Mouse (Mus musculus): ENCODE data around the gene Apoc4. TPM values are rescaled to one million over a fixed set of nuclear protein-coding genes. Genes with fewer than 3 reads are reported as not detected.

Apoc4 gene
- total RNA-seq, 2 experiments from 2014 or later, result 31.6 to 112 TPM

DNA sequence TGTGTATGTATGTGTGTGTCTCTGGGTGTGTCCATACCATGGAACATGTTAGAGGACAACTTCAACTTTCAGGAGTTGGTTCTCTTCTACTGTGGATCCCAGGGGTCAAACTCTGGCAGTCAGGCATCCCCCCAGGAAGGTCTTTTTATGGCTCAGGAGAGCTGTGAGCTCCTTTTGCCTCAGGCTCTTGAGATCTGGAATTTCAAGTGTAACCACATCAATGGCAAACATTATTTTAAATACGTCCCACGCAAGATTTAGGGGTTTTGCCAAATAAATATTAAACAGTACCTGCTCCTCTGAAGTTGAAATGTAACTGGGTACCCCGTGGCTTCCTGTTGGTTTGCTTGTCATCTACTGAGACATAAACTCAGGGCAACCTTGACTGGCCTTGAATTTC lies 1.7 kb upstream of the Apoc4 start:
- no peak for DNase-seq (ENCODE audit: low spot score in 2 of 2)

DNA sequence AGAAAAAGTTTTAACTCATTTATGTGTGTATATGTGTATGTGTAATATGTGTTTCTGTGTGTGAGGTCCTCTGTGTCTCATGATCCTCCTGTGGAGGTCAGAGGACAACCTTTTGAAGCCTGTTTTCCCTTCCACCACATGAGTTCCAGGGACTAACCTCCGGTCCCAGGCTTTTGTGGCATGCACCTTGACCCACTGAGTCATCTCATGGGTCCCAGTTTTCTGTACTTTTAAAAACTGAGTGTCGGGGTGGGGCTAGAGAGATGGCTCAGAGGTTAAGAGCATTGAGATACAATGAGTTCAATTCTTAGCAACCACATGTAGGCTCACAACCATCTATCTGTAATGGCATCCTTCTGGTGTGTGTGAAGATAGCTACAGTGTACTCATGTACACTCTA lies 577 bp downstream of the Apoc4 start:
- no peak for DNase-seq (ENCODE audit: low spot score in 2 of 2)

DNA sequence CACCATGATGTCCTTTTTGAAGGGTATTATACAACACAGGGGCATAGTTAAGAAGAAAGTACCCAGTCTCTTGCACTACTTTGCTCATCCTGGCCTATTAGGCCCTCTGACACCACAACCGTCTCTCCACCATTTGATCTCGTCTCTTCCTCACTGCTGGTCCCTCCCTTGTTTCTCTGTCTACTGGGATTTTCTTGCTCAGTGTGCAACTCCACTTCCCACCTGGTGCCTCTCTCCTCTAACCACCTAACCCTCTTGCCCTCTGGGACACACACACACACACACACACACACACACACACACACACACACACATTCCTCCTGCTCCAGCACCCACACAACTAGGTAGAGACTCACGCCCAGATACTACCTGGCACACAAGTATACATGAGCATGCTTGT lies 2.4 kb downstream of the Apoc4 start:
- no peak for DNase-seq (ENCODE audit: low spot score in 2 of 2)

DNA sequence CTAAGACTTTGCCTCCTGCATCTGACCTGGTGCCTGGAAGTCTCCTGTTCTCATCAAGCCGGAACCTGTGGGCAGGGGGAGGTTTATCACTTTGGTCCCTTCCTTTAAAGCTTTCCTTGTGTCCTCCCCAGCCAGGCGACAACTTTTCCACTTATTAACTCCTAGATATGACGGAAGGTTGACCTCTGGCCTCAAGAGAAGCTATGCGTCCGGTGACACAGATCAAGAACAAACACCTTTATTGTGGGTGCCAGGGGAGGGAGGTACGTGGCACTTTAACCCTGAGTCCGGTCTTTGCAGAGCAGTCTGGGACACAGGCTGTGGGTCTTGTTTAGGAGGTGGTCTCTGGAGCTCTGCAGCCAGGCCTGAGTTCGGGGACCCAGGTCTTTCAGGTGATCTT lies 3.4 kb downstream of the Apoc4 start, which contains the start of gene Apoc2:
Gene Apoc2 (minus strand): TSS at position 70 of the 400 bp plus-strand sequence.
- DNase-seq (ENCODE audit: low spot score in 2 of 2), result no peak

DNA sequence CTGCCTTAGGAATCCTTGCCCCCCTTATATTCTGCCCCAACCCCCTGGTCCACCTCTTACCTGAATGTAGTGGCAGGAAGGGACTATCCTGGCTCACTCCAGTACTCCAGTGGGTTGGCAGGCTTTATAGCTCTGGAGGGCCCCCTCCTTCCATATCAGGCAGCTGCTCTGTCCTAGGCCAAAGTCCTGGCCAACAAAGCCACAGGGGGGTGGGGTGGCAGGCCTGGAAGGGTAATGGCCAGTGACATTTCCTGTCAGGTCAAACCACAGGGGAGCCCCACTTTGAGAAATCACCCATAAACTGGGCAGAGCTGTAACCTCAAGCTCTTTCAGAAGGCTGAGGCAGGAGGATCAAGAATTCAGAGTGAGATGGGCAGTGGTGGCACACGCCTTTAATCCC lies 4.6 kb downstream of the Apoc4 start:
- no peak for DNase-seq (ENCODE audit: low spot score in 2 of 2)

DNA sequence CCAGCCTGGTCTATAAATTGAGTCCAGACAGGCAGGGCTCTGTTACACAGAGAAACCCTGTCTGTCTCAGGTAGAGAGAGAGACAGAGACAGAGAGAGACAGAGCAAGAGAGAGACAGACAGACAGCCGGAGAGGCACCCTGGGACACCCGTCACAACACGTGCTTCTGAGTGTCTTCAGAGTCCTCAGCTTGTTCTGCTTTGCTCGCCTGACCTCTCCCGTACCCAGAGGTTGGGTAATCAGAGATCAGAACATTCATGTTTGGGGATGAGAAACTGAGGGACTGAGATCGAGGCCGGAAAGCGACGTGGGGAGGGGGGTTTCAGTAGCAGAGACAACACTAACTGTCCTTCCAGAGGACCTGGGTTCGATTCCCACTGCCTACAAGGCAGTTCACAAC lies 5.5 kb downstream of the Apoc4 start:
- no peak for DNase-seq (ENCODE audit: low spot score in 2 of 2)

DNA sequence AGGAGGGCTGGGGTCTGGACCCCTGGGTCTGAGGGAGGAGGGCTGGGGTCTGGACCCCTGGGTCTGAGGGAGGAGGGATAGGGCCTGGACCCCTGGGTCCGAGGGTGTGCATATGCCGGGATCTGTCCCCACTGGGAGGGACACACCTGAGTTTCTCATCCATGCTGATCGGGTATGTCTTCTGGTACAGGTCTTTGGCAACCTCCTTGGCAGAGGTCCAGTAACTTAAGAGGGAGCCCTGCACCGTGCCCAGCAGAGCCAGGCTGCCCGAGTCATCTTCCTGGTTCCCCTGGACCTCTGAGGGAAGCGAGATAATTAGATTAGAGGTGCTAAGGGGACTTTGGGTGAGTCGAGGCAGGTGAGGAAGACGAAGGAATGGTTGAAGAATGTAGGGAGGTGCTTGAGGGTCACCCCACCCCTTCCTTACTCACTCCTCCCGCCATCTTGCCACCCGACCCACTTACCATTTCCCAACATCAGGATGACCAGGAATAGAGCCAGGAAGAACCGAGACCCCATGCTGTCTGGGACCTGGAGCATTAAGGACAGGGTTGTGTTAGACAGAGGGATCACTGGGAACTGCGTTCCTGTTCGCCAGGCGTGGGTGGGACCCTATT lies 8.1 kb downstream of the Apoc4 start:
- no peak for DNase-seq (ENCODE audit: low spot score in 2 of 2)

DNA sequence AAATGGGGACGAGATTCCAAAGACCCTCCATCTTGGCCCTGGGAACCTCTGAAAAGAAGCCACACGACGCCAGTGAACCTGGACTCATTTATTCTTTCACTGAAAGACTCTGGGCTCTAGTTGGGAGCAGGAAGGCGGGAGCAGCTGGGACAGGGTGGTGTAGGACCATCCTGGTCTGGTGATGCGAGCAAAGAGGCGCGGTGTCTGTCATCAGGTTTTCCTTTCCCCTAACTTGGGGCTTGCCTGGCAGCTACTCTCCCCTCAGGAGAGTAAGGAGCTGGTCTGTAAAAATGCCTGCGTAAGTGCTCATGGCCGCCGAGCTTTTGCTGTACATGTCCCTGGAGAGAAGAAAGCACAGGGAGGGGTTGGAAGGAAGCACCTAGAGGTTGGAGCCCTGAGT lies 9.8 kb downstream of the Apoc4 start:
- no peak for DNase-seq (ENCODE audit: low spot score in 2 of 2)

DNA sequence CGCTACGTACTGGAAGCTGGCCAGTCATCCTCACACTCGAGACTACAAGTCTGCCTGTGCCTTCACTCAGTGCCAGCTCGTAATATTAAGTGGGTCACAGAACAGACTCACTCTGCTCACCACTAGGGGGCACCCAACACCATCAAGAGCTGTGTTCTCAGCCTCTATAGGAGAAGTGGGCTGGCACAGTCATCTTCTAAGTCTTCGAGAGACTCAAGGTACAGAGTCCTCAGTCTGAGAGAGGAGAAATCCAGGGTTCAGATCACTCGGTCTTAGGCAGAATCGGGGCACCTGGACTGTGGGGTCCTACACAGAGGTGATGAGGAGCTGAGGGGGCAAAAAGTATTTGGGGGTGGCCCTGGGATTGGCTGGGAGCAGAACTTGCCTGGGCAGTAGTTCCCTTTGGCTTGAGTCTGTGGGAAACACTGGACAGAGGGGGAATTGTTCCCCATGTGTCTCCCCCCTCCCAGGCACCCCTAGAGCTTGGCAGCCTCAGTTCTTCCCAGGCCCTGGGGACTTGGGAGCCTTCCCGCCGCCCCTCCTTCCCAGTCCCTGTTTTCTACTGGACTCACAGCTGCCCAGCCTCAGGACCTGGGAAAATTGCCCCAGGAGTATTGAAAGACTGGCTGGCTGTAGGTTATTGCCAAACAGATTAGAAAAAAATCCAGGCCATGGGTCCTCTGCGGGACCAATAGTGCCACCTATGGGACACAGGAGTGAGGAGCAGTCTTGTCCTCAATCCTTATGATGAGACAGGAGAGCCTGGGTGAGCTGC lies 12.1 kb downstream of the Apoc4 start:
- DNase-seq (ENCODE audit: low spot score in 2 of 2), result peak; percentile 90 to 93

DNA sequence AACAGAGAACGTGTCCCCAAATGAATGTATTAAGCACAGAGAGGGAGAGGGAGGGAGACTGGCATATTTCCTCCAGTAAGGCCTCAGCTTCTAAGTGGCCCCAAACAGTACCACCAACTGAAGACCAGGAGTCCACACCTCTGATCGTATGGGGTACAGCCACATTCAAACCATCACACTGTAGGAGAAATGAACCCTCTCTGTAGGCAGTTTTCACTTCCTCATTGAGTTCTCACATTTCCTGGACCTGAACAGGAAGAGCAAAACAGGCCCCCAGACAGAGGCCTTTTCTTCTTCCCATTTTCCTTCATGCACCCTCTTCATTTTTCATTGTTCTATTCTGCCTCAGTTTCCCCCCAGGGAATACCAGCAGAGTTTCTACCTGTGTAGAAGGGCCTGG lies 13.8 kb downstream of the Apoc4 start:
- DNase-seq (ENCODE audit: low spot score in 2 of 2), result no peak

DNA sequence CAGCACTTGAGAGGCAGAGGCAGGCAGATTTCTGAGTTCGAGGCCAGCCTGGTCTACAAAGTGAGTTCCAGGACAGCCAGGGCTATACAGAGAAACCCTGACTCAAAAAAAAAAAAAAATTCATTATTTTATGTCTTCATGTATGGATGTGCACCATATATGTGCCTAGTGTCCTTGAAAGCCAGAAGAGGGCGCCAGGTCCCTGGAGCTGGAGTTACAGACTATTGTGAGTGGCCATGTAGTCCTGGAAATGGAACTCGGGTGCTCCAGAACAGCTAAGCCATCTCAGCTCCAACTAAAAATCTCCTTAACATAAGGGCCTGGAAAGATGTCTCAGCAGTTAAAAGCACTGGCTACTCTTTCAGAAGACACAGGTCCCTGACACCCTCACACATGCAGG lies 14.5 kb downstream of the Apoc4 start:
- DNase-seq (ENCODE audit: low spot score in 2 of 2), result no peak

DNA sequence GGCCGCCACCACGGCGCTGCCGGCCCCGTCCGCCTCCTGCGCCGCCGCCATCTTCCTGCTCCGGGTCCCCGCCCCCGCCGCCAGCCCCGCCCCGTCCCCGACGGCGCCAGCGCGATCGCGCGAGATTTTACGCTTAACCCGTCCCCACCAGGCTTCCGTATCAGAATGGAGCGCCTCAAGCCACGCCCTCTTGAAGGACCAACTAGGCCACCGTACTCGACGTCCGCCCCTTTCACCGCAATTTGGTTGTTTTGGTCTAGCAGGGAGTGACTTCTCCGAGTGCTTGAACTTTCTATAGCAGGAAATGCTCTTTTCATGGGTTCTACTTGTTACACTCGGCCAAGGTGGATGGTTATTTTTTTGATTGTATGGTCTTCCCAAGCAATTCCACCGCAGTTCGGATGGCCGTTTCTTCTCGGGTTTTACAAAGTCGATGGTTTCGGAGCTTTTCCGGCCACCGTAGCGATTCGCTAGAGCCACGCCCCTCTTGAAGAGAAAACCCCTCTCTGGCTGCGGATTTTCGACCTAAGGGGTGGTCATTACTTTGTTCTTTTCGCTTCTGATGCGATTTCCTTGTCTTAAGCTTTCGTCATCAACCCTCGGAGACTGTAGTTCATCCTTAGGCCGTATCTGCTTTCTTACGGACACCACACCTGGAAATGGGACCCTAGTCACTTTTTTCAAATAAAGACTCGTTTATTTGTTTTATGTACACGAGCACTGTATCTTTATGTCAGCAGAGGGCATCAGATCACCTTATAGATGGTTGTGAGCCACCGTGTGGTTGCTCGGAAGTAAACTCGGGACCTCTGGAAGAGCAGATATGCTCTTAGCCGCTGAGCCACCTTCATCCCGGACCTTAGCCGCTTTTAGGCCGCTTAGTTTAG lies 16.1 kb downstream of the Apoc4 start, which contains the start of gene Clptm1:
Gene Clptm1 (minus strand): TSS at position 79 of the 887 bp plus-strand sequence.
- DNase-seq (ENCODE audit: low spot score in 2 of 2), result peak; percentile 97

DNA sequence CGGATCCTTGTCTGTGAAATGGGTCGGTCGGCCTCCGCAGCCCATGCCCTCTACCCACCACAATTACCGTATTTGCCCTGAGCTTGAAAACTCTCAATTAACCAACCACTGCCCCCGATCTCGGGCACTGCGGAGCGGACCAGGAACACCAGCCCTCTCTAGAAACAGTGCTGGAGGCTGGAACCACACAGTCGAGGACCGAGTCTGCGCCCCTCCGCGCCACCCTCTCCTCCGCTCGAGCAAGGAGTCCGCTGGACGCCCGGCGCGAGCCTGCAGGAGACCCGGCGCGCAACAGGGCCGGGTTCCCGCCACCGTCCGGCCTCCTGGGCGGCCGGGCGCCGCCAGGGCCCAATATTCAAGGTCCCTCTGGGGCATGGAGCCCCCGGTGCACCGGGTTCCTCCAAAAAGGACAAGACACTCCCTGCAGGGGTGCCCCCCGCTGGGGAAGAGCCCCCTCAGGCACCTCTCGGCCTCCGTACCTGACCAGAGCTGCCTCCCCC lies 16.8 kb downstream of the Apoc4 start:
- no peak for DNase-seq (ENCODE audit: low spot score in 2 of 2)

DNA sequence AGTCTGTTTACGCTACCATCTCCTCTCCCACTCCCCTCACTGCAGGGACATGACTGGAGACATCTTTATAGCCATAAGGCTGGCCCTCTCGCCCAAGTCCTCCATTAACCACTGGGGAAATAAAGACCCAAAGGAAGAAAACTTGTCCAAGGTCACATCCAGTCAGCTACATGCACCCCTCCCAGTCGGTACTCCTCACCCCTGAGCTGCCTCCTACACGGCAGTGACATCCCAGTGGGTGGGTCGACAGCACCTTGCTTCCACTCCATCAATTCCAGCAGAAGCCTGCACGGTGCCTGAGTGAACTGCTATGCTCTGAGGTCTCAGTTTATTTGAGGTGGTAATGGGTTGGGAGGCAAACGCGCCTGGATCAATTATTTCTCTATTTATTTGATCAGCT lies 17.3 kb downstream of the Apoc4 start:
- no peak for DNase-seq (ENCODE audit: low spot score in 2 of 2)

DNA sequence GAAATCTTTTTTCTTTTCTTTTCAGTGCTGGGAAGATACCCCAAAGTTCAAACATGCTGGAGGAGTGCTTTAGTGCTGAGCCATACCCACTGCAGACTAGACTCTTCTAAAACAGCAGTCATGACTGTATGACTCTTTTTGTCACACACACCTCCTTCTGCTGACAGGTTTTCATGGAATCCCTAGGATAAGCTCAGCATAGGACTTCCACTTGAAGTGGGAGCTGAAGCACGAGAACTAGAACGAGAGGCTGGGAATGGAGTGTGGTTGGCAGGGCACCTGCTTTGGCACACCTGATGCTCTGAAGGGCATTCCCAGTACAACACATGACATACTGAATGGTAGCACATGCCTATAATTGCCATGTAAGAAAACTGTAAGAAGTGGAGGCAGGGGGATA lies 28.7 kb downstream of the Apoc4 start:
- DNase-seq (ENCODE audit: low spot score in 2 of 2), result no peak

DNA sequence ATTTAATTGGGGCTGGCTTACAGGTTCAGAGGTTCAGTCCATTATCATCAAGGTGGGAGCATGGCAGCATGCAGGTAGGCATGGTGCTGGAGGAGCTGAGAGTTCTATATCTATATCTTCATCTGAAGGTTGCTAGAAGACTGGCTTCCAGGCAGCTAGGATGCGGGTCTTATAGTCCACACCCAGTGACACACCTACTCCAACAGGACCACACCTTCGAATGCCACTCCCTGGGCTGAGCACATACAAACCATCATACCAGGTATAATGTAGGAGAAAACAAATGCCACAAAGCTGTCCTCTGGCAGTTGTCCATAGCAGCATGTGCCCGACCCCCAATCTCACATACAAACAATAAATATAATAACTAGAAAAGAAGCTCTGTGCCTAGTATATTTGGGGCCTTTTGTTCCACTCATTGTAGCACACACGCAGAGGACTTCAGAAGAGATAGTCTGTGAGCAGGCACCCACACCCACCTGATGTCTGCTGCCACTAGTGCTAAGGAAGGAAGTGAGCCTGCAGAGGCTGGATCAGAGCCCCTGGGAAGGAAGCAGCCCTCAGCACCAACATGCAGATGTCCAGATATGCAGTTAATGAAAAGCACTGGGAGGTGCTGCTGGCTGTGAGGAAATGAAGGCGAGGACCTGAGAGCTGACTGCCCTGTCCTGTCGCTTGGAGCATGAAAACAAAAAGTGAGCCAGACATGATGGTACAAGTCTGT lies 30.1 kb downstream of the Apoc4 start:
- DNase-seq (ENCODE audit: low spot score in 2 of 2), result no peak

DNA sequence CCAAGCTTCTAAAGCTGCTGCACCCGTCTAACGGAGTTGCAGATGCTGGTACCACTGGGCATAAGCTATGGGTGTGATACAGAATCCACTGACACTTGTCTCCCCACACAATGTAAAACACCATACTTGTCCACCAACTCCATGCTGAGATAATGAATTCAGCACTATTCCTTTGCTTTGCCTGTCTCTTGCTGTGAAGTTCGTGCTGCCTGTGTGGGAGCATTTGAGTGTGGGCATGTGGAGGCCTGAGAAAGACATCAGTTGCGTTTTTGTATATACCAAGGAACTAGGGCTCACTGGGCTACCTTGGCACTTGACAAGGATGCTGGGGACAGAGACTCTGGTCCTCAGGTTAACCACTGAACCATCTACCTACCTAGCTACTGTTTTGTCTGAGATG lies 40.1 kb downstream of the Apoc4 start:
- DNase-seq (ENCODE audit: low spot score in 2 of 2), result no peak

DNA sequence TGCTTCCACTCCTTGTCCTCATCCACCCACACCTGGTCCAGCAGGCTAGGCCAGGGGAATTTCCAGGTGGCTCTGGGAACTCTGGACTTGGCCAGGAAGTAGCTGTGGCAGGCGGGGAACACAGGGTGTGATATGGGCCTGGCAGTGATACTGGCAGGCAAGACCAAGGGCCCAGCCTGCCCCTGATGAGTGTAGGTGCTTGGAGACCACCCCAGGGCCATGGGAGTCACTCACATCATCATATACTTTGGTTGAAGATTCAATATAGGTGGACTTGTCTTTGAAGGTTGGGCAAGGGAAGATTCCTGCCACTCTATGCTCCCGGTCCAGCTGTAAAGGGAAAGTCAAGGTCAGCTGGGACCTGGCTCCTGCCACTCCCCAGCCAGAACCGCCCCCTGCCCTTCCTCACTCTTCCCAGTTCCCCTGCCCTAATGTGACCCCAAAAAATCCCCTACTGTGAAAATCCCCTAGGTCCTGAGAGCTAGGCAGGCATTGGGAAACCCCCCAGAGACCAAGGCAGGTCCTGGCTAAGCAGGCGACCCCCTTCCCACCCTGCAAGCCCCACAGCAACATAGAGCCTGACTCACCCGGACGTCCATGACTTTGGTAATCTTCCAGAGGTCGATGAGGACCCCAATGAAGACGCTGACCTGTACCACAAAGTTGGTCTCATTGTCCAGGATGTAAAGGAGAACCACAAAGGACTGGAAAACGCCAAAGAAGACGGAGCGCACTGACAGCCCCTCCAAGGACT lies 46.0 kb downstream of the Apoc4 start:
- DNase-seq (ENCODE audit: low spot score in 2 of 2), result no peak

DNA sequence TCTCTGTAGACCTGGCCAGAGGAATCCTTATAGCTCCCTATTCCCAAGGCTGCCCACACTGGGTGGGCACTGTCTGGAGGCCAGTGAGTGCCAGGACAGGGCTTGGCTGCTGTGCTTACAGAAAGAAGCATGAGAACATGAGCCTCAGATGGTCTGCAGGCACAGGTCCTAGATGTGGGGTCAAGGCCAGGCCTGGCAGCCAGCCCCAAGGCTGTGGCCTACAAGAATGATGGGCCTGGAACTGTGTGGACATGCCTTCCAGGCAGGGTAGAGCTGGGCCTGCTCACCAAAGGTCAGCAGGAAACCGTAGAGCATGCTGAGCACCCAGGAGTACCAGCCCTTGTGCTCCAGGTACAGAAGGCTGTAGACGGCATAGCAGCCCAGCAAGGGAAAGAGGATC lies 46.7 kb downstream of the Apoc4 start:
- peak; percentile 49 to 60 for DNase-seq (ENCODE audit: low spot score in 2 of 2)

DNA sequence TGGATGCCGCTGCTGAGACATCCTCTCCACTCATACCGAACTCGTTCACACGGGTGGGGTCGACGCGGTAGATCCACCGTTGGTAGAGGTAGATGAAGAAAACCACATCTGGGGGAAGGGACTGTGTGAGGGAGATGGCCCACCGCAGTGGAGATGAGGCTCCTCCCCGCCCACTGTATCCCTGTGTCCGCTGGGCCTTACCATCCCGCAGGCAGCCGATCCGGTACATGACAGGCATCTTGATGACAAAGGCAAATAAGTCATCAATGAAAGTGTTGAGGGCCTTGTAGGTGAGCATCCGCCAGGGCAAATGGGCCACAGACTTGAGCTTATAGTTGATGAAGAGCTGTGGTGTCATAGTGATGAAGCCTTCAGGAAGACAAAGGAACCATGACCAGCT lies 47.4 kb downstream of the Apoc4 start:
- DNase-seq (ENCODE audit: low spot score in 2 of 2), result no peak
